Mouse (Mus musculus) cerebellum, postnatal 10 days (tissue): ENCODE results near the gene Chrm3.

Experiments used
- DNase-seq, 2 experiments: peaks; one replicate each; pipeline ENCODE4 v3.0.0; 2021; ENCODE audit warnings: mixed read lengths in 2 of 2

Chrm3 gene

GRCm38 (mm10) chr13:10235391-10236169, 125.1 kb downstream of the Chrm3 start:
- DNase-seq: peak; percentile 75 to 88

- DNase-seq: no peak
Observed at GRCm38 (mm10) chr13:10220403-10220802, 140.2 kb downstream of the Chrm3 start.

- no peak for DNase-seq
Observed at GRCm38 (mm10) chr13:10212112-10212511, 148.5 kb downstream of the Chrm3 start.

- no peak for DNase-seq
Observed at GRCm38 (mm10) chr13:10210522-10211244, 150.0 kb downstream of the Chrm3 start.

- DNase-seq: no peak
Observed at GRCm38 (mm10) chr13:10199206-10199956, 161.3 kb downstream of the Chrm3 start.

- DNase-seq: no peak
Observed at GRCm38 (mm10) chr13:10189829-10190228, 170.8 kb downstream of the Chrm3 start.

- no peak for DNase-seq
Observed at GRCm38 (mm10) chr13:10187926-10188325, 172.7 kb downstream of the Chrm3 start.

GRCm38 (mm10) chr13:10183837-10184236, 176.8 kb downstream of the Chrm3 start:
- no peak for DNase-seq

GRCm38 (mm10) chr13:10182756-10183155, 177.9 kb downstream of the Chrm3 start:
- DNase-seq: no peak

- no peak for DNase-seq
Observed at GRCm38 (mm10) chr13:10170529-10170928, 190.1 kb downstream of the Chrm3 start.

- DNase-seq: no peak
Observed at GRCm38 (mm10) chr13:10163354-10163753, 197.3 kb downstream of the Chrm3 start.

- no peak for DNase-seq
Observed at GRCm38 (mm10) chr13:10157496-10157895, 203.2 kb downstream of the Chrm3 start.

- peak; percentile 17 to 32 for DNase-seq
Observed at GRCm38 (mm10) chr13:10140573-10140972, 220.1 kb downstream of the Chrm3 start.

- DNase-seq: no peak
Observed at GRCm38 (mm10) chr13:10138878-10139277, 221.8 kb downstream of the Chrm3 start.

- no peak for DNase-seq
Observed at GRCm38 (mm10) chr13:10131064-10131463, 229.6 kb downstream of the Chrm3 start.

- no peak for DNase-seq
Observed at GRCm38 (mm10) chr13:10112211-10112610, 248.4 kb downstream of the Chrm3 start.

- no peak for DNase-seq
Observed at GRCm38 (mm10) chr13:10109542-10109941, 251.1 kb downstream of the Chrm3 start.

GRCm38 (mm10) chr13:10107331-10107730, 253.3 kb downstream of the Chrm3 start:
- DNase-seq: no peak

GRCm38 (mm10) chr13:10090778-10091177, 269.9 kb downstream of the Chrm3 start:
- DNase-seq: peak in 1 of 2 experiments; percentile 6

GRCm38 (mm10) chr13:10086336-10086735, 274.3 kb downstream of the Chrm3 start:
- DNase-seq: peak; percentile 69 to 78

GRCm38 (mm10) chr13:10081896-10082426, 278.7 kb downstream of the Chrm3 start:
- peak; percentile 15 to 21 for DNase-seq

- DNase-seq: peak; percentile 71
Observed at GRCm38 (mm10) chr13:10071165-10071564, 289.5 kb downstream of the Chrm3 start.
